Mouse (Mus musculus) heart, postnatal 0 days (tissue): ENCODE measurements around the gene Rfc2. TPM values are rescaled to one million over a fixed set of nuclear protein-coding genes. Genes with fewer than 3 reads are reported as not detected.
A peak's percentile ranks its signal among the peaks of the same experiment; 100 is the strongest.

ENCODE experiments used
- ATAC-seq: fragments of 200-750 bp; cut with Nextera tagmentation; 2 replicates; pipeline ENCODE4 v1.8.0; 2017; ENCODE audit warnings: low read depth, moderate number of reproducible peaks, moderate library complexity; ENCODE audit not compliant: insufficient read depth
- DNase-seq: peaks from one replicate; pipeline ENCODE4 v3.0.0-alpha.2; 2016; ENCODE audit warnings: low spot score
- H3K27ac ChIP-seq: fragments of 300-500 bp; sonication (generic); 2 replicates; pipeline ENCODE4 v1.5.1; 2014; ENCODE audit warnings: low read depth, mild to moderate bottlenecking
- H3K27me3 ChIP-seq: fragments of 300-500 bp; sonication (generic); 2 replicates; pipeline ENCODE4 v1.6.1; 2014; ENCODE audit warnings: low read length, mixed read lengths; ENCODE audit not compliant: control insufficient read depth, insufficient read depth
- H3K36me3 ChIP-seq: fragments of 300-500 bp; sonication (generic); replicated peaks from 2 replicates; pipeline ENCODE4 v1.6.1; 2014; ENCODE audit warnings: low read length, mixed read lengths; ENCODE audit not compliant: control insufficient read depth, insufficient read depth
- H3K4me1 ChIP-seq: fragments of 300-500 bp; sonication (generic); 2 replicates; pipeline ENCODE4 v1.6.1; 2014; ENCODE audit warnings: antibody characterized with exemption; ENCODE audit not compliant: control insufficient read depth, insufficient read depth
- H3K4me2 ChIP-seq: fragments of 300-500 bp; sonication (generic); 2 replicates; pipeline ENCODE4 v1.6.1; 2014; ENCODE audit warnings: low read depth, mild to moderate bottlenecking, low read length, moderate library complexity
- H3K4me3 ChIP-seq: fragments of 300-500 bp; sonication (generic); 2 replicates; pipeline ENCODE4 v1.5.1; 2014; ENCODE audit warnings: low read depth, low read length
- H3K9ac ChIP-seq: fragments of 300-500 bp; sonication (generic); replicated peaks from 2 replicates; pipeline ENCODE4 v1.6.1; 2014; ENCODE audit warnings: low read depth, low read length, mixed read lengths
- H3K9me3 ChIP-seq: fragments of 300-500 bp; sonication (generic); replicated peaks from 2 replicates; pipeline ENCODE4 v1.6.1; 2016; ENCODE audit warnings: low read length; ENCODE audit not compliant: control insufficient read depth
- CTCF ChIP-seq: IDR thresholded peaks from 2 replicates; pipeline ENCODE4 v1.5.1; 2016; ENCODE audit warnings: antibody characterized with exemption, control low read depth, low read depth
- EP300 ChIP-seq: IDR thresholded peaks from 2 replicates; pipeline ENCODE4 v1.6.1; 2016; ENCODE audit warnings: antibody characterized with exemption, low read depth
- WGBS: fragments of 180-500 bp; shearing (Covaris S2); extraction: QIAGEN DNeasy Blood & Tissue Kit; methylation state at CpG from one replicate; pipeline ENCODE4 v1.1.7; 2014; 5-methylcytosine and 5-hydroxymethylcytosine counted together
- polyA plus RNA-seq: library from polyadenylated mRNA; unstranded; fragments of >200 nt; fragmentation: Nextera tagmentation; extraction: Ambion mirVana; gene quantifications from 2 replicates; pipeline ENCODE4 v1.2.1, GENCODE M21; 2015
- total RNA-seq: library from RNA; depleted of rRNA; stranded (reverse); fragments of >200 nt; gene quantifications from 2 replicates; pipeline ENCODE4 v1.2.3, GENCODE M21; 2014; ENCODE audit warnings: low replicate concordance

The Rfc2 gene
- total and polyA plus RNA-seq, 2 experiments from 2014 or later, result 64.6 to 92.1 TPM

DNA sequence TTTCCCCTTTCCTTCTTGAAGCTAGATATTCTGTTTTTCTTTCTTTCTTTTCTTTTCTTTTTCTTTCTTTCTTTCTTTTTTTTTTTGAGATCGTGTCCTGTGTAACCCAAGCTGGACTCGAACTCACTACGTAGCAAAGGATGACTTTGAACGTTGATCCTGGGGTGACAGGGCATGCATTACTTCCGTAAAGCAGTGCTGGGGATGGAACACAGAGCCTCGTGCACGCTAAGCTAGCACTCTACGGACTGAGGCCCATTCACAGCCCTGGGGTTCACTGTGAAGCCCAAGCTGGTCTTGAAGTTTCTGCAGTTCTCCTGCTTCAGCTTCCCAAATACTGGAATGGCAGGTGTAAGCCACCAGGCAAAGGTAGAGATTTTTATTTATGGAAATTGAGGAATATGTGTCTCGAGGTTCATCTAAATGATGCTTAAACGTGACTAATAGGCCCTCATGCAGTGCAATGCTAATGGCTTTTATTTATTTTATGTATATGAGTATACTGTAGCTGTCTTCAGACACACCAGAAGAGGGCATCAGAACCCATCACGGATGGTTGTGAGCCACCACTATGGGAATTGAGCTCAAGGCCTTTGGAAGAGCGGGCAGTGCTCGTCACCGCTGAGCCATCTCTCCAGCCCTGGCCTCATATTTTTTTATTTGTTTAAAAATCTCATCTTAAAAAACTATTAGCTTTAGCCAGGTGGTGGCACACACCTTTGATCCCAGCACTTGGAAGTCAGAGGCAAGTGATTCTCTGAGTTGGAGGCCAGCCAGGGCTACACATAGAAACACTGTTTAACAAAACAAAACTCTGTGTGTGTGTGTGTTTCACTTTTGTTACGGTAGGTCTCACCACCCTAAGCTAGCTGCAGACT lies 2.1 kb downstream of the Rfc2 start:
- Histone ChIP-seq H3K4me3 (peak overlapping the region; percentile 82), H3K27me3 (no peaks in the 10 kb centered on the region), H3K36me3 (0 out of 2 replicates have a peak, but pooled peaks cover 4% of the 10 kb centered on the region), H3K27ac (peak overlapping the region; percentile 46; the same call in 1 of the 2 replicates), H3K4me1 (peaks cover 9% of the 10 kb centered on the region), H3K9me3 (no peaks in the 10 kb centered on the region), H3K4me2 (peak overlapping the region; percentile 87), H3K9ac (peak overlapping the region; percentile 60)
- 34% methylated on average over 15 of the region's 15 CpGs for WGBS
- ATAC-seq (no peak), DNase-seq (no peak)
- TF ChIP-seq EP300 (no peak), CTCF (0 out of 2 replicates have a peak, but pooled peaks have one; percentile 2)

DNA sequence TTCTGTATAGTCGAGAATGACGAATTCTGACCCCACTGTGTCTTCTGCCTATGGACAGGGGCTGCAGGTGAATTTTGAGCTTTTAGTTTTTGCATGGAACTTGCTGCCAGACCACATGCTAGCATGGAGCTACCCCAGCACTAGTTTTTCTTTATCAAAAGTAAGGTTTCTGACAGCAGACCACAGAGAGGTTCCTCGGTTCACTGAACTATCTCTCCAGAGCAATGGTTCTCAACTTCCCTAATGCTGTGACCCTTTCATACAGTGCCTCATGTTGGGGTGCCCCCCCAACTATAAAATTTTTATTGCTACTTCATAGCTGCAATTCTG lies 2.7 kb downstream of the Rfc2 start:
- TF ChIP-seq CTCF (no peak), EP300 (no peak)
- Histone ChIP-seq H3K4me2 (no peak overlapping the region), H3K27me3 (no peaks in the 10 kb centered on the region), H3K4me1 (peaks cover 9% of the 10 kb centered on the region), H3K9me3 (no peaks in the 10 kb centered on the region), H3K27ac (no peak overlapping the region), H3K4me3 (no peak overlapping the region), H3K36me3 (peaks cover 6% of the 10 kb centered on the region; the same call in 1 of the 2 replicates), H3K9ac (peak overlapping the region; percentile 60; the same call in 1 of the 2 replicates)
- 75% methylated on average over 3 of the region's 3 CpGs for WGBS
- DNase-seq, result no peak
- no peak for ATAC-seq

- TF ChIP-seq EP300 (no peak), CTCF (no peak)
- DNase-seq (no peak), ATAC-seq (no peak)
- Histone ChIP-seq H3K4me2 (no peak overlapping the region), H3K4me3 (no peak overlapping the region), H3K27me3 (no peaks in the 10 kb centered on the region), H3K4me1 (peaks cover 9% of the 10 kb centered on the region), H3K27ac (no peak overlapping the region), H3K9ac (no peak overlapping the region), H3K36me3 (peaks cover 9% of the 10 kb centered on the region; the same call in 1 of the 2 replicates), H3K9me3 (no peaks in the 10 kb centered on the region)
- 81% methylated on average over 5 of the region's 5 CpGs for WGBS
Observed at GRCm38 (mm10) chr5:134584798-134585197, 3.6 kb downstream of the Rfc2 start.

GRCm38 (mm10) chr5:134589900-134590299 lies 8.7 kb downstream of the Rfc2 start:
- TF ChIP-seq EP300, result no peak
- no peak for TF ChIP-seq CTCF
- ATAC-seq, result no peak
- 84% methylated on average over 3 of the region's 3 CpGs for WGBS
- no peak for DNase-seq
- Histone ChIP-seq H3K27ac (no peak overlapping the region), H3K4me2 (no peak overlapping the region), H3K36me3 (peaks cover 23% of the 10 kb centered on the region), H3K9ac (no peak overlapping the region), H3K27me3 (no peaks in the 10 kb centered on the region), H3K4me1 (0 out of 2 replicates have a peak, but pooled peaks cover 5% of the 10 kb centered on the region), H3K4me3 (no peak overlapping the region), H3K9me3 (no peaks in the 10 kb centered on the region)

GRCm38 (mm10) chr5:134592026-134592581 lies 10.9 kb downstream of the Rfc2 start:
- Histone ChIP-seq H3K9ac (no peak overlapping the region), H3K27me3 (no peaks in the 10 kb centered on the region), H3K4me1 (0 out of 2 replicates have a peak, but pooled peaks cover 5% of the 10 kb centered on the region), H3K27ac (no peak overlapping the region), H3K36me3 (peaks cover 39% of the 10 kb centered on the region), H3K4me2 (no peak overlapping the region), H3K9me3 (no peaks in the 10 kb centered on the region), H3K4me3 (no peak overlapping the region)
- DNase-seq (peak; percentile 12), ATAC-seq (peak; percentile 78)
- TF ChIP-seq CTCF (no peak), EP300 (no peak)
- 37% methylated on average over 11 of the region's 11 CpGs for WGBS
